Mouse (Mus musculus): Measurements from ENCODE around the gene Gm4922. TPM values are rescaled to one million over a fixed set of nuclear protein-coding genes. Genes with fewer than 3 reads are reported as not detected.

Gene Gm4922
- polyA plus RNA-seq, 3 experiments from 2014 or later: not detected

Other genes with a start within 250 kb of the Gm4922 start
- not detected for gene Hebp2, start 240.7 kb downstream of the Gm4922 start, polyA plus RNA-seq (2017; shearing (Covaris generic))
- under 1 TPM; 0.19 to 0.58 (median 0.23) TPM for gene Arfgef3, start 42.8 kb downstream of the Gm4922 start, polyA plus RNA-seq (2017; shearing (Covaris generic))
- 1 to 10 TPM in 1 of 3 experiments, under 1 TPM in 2; 0.68 to 6.9 (median 0.69) TPM for gene Perp, start 58.2 kb upstream of the Gm4922 start, polyA plus RNA-seq (2017; shearing (Covaris generic))
- 10 to 100 TPM; 41.2 to 50.7 (median 46.5) TPM for gene Tnfaip3, start 228.9 kb upstream of the Gm4922 start, polyA plus RNA-seq (2017; shearing (Covaris generic))